Mouse (Mus musculus): ENCODE measurements around the gene Fam133b. TPM values are rescaled to one million over a fixed set of nuclear protein-coding genes. Genes with fewer than 3 reads are reported as not detected.
"Not testable (repeated sequence)": the region's sequence is repeated elsewhere in the genome, so short reads cannot be mapped to it uniquely, and the experiment has no call there.

Gene Fam133b
- polyA plus RNA-seq, 1 experiment from 2014 or later: 40.9 TPM

DNA sequence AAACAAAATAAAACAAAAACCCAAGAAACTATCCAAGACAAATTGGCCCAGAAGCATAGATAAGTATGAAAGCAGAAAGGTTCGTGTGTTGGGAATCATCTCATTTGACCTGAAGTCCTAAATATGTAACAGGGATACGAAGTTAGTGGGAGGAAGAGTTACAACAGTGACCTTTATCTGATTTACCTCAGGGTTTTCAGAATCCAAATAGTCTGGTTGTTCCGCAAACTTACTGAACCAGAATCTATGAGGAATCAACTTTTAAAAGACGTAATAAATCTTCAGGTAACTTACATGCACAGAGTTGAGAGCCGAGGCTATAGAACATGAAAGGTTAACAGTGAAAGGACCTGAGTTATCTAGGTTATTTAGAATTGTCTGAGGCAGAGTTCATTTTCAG lies 55.1 kb downstream of the Fam133b start:
- DNase-seq (ENCODE audit: low spot score): no peak

DNA sequence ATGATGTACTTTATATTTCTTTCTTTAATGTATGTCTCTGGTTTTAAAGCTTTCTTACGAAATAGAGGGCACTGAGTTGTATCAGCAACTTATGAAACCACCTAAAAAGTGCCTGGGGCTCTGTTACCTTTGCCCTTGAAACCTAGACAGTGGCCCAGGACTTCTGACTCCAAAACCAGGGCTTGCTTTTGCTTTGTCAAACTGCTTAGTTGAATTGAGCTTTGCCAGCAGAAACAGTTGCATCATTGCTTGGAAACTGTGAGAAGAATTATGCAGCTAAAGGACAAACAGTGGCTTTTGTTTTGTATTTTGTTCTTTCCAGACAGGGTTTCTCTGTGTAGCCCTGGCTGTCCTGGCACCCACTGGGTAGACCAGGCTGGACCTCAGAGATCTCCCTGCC lies 56.7 kb downstream of the Fam133b start:
- no peak for DNase-seq (ENCODE audit: low spot score)

DNA sequence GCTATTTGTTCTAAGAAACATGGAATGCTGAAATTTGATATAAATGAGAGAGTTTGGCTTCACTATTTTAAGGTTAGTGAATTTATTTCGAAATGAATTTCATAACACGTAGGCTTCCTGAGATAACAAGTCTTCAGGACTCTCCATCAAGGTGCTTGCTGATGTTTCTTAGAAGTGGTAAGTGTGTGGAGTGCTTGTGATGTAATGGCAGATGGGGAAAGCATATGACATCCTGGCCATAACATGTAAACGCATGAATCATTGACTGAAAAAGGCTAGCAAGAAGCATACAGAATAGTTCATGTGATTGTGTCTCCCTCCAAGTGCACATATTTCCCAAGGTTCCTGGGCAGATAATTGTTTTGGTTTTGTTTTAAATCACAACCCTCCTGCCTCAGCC lies 57.2 kb downstream of the Fam133b start:
- DNase-seq (ENCODE audit: low spot score): no peak

DNA sequence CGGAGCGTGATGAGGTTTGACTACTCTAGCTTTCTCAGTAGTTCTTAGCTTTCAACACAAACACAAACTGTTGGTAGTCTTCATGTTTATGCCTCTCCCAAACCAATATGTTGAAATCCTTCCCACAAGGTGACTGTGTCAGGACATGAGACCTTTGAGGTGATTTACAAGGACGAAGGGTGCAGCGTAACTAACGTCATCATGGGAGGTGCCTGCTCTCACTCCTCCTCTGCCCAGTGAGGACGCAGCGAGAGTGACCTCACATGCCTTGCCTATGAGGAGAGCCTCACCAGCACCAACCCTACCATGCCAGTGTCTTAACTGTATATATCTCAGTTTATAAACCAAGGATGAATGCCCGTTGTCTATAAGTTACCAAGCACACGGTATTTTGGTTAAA lies 63.5 kb downstream of the Fam133b start:
- DNase-seq (ENCODE audit: low spot score): no peak

DNA sequence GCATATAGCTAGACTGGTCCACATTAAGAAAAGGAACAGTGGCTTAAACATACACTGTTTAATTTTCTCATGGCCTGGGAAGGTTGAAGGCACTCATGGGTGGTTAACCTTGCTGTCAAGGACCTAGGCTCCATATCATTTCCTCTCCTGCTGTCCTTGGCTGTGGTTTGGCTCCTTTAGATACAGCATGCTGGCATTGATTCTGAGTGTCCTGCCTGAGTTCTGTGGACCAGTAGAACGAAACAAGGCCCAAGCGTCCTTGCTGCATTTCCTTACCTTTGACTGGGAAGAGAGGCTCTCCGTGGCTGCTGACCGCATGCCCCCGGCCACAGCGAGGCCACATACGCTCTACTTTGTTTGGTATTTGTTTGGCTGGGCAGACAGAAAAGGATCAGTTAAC lies 65.6 kb downstream of the Fam133b start:
- DNase-seq (ENCODE audit: low spot score): no peak

DNA sequence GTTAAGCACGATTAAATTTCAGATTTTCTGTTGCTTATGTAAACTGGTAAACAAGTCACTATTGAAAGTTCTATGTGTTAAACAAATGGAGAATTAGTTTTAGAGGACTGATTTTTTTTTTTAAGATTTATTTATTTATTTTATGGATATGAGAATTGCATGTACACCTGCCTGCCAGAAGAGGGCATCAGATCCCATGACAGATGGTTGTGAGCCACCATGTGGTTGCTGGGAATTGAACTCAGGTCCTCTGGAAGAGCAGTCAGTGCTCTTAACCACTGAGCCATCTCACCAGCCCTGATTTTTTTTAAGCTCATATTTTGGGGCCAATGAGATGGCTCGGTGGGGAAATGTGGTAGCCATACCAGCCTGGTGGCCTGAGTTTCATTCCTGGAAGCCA lies 68.2 kb downstream of the Fam133b start:
- DNase-seq (ENCODE audit: low spot score): not testable (repeated sequence)

Other genes with a start within 250 kb of the Fam133b start
- 44.6 and 61.5 TPM in 2 replicates for gene Cdk6, start 202.3 kb upstream of the Fam133b start, polyA plus RNA-seq (2015; fragmentation: Nextera tagmentation; extraction: Ambion mirVana)
- gene 1700109H08Rik, start 27.7 kb downstream of the Fam133b start, polyA plus RNA-seq (2015; fragmentation: Nextera tagmentation; extraction: Ambion mirVana): 0.93 and 2.3 TPM in 2 replicates
- gene Pex1, start 52.2 kb downstream of the Fam133b start, polyA plus RNA-seq (2015; fragmentation: Nextera tagmentation; extraction: Ambion mirVana): 10.1 and 17.3 TPM in 2 replicates
- gene Rbm48, start 52.8 kb downstream of the Fam133b start, polyA plus RNA-seq (2015; fragmentation: Nextera tagmentation; extraction: Ambion mirVana): 16.4 and 18.6 TPM in 2 replicates
- not detected in 2 replicates for gene Tmbim7, start 107.3 kb downstream of the Fam133b start, polyA plus RNA-seq (2015; fragmentation: Nextera tagmentation; extraction: Ambion mirVana)
- gene Gatad1, start 113.4 kb downstream of the Fam133b start, polyA plus RNA-seq (2015; fragmentation: Nextera tagmentation; extraction: Ambion mirVana): 51.2 and 53.5 TPM in 2 replicates